Mouse (Mus musculus) cerebellum, adult 8-10 months (tissue): ENCODE data around the gene Nek6.
A peak's percentile ranks its signal among the peaks of the same experiment; 100 is the strongest.

Source experiments
- DNase-seq: peaks from one replicate; pipeline ENCODE4 v3.0.0; 2022

Nek6 gene

DNA sequence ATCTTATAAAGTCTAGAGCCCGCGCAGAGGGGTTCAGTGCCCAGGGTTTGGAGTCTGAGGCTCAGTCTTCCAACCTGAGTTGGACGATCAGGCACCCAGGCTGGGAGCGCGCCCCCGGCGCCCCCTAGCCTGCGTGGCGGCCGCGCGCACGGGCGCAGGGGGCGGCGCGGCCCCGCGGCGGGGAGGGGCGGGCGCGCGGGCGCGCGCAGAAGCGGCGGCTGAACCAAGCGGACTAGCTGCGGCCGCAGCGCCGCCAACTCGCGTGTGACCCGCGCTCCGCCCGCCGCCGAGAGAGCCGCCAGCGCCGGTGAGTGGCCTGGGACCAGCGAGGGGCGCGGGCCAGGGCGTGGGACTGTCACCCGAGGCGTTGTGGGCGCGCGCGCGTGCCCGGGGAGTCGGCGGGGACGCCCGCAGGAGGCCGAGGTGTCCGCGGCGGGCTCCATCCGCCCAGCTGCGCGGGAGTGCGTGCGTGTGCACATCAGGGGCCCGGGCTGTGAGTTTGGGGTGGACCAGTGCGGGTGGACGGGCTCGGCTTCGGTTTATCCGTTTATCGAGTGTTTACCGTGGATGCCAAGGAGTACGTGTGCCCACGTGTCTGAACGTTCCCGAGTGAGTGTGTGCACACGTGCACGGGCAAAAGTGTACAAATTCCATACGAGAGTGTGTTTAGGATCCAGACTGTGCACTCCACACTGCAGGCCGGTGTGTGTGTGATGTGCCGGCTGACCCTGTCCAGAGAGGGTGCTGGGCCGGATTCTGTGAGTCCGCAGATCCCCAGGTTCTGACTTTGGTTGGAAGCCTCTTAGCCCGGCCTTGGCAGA is at the start of gene Nek6:
TSS of gene Nek6 (plus strand) at position 157 of the 821 bp plus-strand sequence.
- peak; percentile 61 for DNase-seq

- DNase-seq, result no peak
Observed at GRCm38 (mm10) chr2:38462323-38462722, 49.1 kb upstream of the Nek6 start.

DNA sequence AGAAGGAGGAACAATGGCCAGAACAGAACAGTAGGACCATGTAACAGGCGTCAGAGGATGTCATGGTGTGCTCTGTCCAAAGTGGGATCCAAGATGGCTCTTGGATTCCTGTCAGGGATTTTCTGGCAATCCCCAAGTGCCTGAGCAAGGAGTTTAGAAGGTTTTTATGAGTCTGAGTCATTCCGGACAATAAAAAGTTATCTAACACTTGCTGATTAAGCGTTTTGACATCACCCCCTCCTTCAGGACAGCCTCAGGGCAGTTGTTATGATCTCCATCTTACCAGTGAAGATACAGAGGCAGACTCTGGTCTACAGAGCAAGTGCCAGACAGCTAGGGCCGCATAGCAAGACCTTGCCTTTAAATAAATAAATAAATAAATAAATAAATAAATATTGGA is 42.6 kb upstream of the Nek6 start:
- DNase-seq, result no peak

DNA sequence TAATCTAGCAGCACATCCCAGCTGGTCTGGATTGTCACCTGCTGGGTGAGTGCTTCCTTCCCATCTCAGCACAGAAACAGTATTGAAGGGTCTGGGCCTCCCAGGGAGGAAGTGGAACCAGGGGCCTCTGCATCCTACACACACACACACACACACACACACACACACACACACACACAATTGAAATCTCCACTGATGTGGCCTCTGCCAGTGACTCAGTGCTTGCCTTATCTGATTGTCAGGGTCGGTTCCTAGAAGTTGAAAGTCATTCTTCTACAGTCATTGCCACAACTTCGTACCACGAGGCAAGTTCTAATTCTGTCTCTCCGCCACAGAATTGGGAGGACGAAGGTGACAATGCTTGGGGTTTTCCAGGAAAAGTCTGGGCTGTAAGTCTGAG is 39.7 kb upstream of the Nek6 start:
- no peak for DNase-seq

DNA sequence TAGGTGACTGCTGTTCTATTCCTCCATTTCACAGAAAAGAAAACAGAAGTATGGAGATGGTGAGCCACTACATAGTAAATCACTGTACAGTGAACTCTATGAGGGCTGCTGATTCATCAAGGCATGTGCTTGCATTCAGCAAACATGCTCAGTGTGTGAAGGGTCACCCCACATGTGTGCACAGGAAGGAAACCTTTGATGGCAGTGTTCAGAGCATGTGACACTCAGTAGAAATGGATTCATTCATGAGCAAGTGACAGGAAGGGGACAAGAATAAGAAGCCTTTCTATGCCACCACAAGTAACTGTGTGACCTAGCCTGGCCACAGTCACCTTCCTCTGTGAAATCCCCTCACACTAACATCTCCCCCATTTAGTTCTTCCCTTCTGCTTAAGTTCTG is 38.6 kb upstream of the Nek6 start:
- DNase-seq, result no peak

DNA sequence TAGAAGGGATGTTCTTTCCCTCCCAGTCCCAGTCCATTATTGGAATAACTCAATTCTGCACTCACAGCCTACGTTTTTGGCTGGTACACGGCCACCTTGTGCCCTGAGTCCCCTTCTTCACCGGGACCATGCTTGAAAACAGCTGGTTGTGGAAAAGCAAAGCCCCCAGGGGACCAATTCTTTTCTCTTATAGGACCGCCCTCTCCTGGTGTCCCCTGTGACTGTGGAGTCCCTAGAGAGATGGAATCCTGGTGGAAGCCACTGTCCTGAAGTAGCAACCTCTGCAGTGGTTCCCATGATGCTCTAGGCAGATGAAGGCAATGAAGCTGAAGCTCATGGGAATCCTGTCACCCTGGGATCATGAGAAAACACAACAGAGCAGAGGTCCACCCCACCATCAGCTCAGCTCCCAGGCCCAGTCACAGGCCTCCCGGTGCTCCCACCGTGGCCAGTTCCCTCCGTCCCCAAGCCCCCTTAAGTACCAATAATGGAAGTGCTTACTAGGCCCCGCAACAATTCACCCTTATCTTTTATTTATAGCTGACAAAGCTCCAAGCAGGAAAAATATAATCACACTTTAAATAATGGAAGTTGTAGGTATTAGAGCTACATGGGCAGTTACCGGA is 34.5 kb upstream of the Nek6 start:
- no peak for DNase-seq

DNA sequence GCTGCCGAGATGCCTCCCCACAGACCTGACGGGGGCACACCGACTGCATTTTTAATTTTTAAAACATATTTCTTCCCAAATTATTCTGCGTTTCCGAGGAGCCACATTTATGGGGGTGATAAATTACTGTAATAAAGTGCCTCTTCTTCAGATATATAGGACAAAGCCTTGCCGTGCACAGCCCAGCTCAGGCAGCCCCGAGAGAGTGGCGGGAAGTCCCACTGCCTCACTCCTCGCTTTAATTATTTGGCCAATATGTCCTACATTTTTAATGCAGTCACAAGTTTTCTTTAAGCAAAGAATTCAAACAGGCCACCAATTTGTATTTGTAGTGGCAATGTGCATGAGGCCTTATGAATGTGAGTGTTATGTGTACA is 34.0 kb upstream of the Nek6 start:
- no peak for DNase-seq

GRCm38 (mm10) chr2:38478683-38479082 is 32.8 kb upstream of the Nek6 start:
- DNase-seq, result no peak

DNA sequence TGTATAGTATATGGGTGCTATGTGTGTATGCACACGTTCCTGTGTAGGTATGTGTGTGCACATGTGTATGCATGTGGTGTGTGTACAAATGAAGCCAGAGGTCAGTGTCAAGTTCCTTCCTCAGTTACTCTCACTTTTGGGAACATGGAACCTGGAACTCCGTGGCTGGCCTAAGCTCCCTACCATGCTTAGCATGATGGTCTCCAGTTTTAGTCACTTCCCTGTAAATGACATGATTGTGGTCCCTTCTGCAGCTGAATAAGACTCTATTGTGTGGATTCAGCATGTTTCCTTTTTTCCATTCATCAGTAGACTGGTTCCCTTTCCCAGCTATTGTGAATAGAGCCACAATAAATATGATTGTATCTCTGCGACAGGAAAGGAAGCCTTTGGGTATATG is 31.9 kb upstream of the Nek6 start:
- no peak for DNase-seq

DNA sequence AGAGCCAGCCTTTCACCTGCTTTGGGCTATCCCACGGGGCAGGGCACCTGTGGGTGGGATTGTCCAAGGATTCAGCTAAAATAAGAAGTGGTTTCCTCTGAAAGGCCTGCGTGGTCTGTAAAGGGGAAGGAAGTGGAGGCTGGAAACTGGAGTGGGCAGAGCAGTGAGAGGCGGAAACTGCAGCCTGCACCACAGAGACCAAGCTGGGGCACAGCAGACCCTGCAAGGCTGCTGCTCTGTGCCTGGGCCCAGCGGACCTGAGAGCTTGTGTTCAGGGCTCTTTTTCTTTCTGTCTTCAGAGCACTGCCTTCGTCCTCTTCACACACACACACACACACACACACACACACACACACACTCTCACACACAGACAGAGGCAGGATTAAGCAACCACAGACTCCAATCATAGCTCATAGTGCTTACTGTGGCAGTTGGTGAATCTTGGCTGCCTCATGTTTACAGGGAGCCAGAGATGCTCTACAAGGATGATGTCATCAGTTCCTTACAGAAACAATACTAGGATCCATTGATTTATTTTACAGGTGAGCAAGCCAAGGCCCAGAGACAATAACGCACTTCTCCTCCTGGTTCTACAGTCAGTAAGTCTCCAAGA is 30.2 kb upstream of the Nek6 start:
- no peak for DNase-seq

DNA sequence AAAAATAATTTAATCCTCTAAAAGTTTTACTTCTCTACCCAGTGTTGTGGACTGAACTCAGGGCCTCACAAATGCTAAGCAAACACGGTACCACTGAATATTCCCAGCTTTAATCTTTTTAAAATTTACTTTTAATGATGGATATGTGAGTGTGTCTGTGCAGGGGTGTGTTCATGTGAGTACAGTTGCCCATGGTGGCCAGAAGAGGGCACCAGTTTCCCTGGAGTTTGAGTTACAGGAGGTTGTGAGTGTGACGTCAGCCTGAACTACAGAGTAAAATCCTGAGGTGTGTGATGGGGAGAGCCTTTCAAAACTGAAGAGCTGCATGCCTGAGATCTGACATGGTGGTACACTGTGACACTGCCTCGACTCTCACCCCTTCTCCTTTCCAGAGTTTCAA is 29.3 kb upstream of the Nek6 start:
- no peak for DNase-seq

GRCm38 (mm10) chr2:38483058-38483704 is 28.3 kb upstream of the Nek6 start:
- no peak for DNase-seq

GRCm38 (mm10) chr2:38484556-38484955 is 26.9 kb upstream of the Nek6 start:
- no peak for DNase-seq

- no peak for DNase-seq
Observed at GRCm38 (mm10) chr2:38485409-38485808, 26.0 kb upstream of the Nek6 start.

DNA sequence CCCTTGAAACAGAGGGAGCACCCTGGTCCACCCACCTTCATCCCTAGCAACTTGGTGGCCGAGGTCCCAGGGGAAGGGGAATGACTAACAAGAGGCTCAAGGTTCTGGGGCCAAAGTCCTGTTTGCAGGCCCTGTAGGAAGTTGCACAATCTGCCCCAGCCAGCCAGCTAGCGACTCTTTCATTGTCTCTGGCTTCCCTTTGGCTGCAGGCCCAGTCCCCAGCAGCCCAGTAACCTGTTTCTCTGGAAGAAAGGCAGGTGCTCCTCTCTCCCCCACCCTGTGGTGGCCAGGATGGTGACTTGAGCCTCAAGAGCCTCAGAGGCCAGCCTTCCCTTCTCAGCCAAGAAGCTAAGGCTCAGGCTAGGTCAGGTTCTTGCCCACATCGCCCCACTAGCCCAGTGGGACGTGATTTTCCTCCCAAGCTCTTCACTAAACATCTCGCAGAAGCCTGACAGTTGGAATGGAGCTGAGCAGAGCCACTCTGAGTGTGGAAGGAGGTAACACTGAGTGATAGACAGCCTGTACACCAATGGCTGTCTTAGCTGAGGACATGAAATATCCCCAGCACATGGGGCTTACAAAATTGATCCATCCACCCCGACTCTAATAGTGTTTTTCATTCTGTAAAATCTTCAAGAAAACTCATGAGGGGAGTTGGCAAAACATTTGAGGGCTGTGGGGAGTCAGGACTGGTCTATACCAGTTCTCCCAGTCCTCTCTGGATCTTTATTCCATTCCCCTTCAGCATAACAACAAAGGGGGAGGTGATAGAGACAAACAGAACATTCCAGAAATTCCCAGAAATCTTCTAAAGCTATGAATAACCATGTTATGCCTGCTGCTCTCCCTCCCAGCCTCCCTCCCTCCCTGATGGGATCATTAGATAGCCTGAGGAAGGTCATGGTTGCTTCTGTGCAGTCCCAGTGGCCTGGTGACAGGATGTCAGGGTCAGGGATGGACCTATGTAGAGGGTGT is 25.2 kb upstream of the Nek6 start:
- DNase-seq, result peak; percentile 63

DNA sequence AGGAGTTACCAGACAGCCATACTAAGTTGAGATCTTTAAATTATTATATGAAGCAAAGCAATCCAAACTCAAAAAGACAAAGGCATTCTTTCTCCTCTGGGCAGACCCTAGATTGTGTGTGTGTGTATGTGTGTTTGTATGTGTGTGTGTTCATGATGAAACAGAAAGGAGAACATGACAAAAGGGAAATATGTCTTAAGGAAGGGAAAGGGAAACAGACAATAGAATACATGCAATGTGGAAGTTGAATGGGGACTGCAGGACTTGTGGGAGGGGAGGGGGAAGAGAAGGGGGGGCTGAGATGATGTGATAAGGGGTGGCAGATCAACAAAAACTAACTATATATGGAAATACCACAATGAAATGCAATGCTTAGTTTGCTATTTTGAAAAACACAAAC is 13.8 kb upstream of the Nek6 start:
- DNase-seq, result no peak

- DNase-seq, result no peak
Observed at GRCm38 (mm10) chr2:38501606-38502005, 9.8 kb upstream of the Nek6 start.

DNA sequence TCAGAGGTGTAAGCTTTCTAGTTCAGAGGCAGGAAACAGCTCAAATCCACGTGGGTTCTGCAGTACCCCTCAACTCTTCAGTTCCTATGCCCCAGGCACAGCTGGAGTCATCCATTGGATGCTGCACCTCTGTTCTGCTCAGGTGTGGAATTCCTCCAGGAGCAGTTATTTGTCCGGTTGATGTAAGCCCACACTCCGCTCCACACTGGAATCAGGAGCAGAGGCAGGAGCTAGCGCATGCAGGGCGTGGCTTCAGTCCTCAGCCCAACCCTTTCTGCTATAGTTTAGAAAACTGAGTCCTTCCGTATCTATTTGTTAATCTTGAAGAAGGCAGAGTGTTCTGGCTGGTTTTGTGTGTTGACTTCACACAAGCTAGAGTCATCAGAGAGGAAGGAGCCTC is 9.3 kb upstream of the Nek6 start:
- DNase-seq, result no peak

DNA sequence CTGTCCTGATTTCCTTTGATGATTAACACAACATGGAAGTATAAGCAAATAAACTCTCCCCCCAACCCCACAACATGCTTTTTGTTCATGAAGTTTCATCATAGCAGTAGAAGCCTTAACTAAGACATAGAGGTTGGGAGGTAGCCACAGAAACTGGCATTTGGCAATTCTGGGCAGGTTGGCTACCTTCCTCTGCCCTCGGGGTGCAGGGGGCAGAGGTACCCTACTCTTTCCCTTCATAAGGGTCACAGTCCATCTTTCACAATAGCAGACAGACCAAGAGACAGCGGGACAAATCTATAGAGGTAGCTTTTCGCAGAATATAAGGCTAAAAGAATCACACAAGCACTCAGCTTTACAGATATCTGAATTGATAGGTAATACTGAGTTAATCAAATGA is 8.7 kb upstream of the Nek6 start:
- no peak for DNase-seq

DNA sequence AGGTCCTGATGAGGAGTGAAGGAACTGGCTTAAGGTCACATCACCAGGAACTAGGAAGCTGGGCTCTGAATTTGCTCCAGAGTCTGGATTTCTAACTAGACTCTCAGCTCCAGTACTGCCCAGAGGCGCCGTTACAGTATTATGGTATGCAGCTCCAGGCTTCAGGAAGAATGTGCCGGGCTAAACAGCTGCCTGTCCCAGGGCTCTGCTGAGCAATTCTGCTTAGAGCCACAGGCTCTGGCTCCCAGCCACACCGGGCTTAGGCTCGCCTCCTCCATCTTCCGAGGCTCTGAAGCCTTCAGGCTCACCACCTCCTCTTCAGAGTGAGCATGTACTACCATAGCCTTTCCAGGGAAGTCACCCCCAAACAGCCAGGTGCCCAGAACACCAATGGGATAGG is 7.1 kb upstream of the Nek6 start:
- DNase-seq, result no peak

GRCm38 (mm10) chr2:38507181-38507580 is 4.3 kb upstream of the Nek6 start:
- DNase-seq, result no peak

- no peak for DNase-seq
Observed at GRCm38 (mm10) chr2:38509004-38509719, 2.3 kb upstream of the Nek6 start.
